Mouse (Mus musculus): ENCODE measurements around the gene Cdh4.

Cdh4 gene

GRCm38 (mm10) chr2:179679866-179680265, 237.6 kb downstream of the Cdh4 start:
- DNase-seq (ENCODE audit: low spot score in 2 of 2) = no peak

- peak in 1 of 2 experiments; percentile 12 for DNase-seq (ENCODE audit: low spot score in 2 of 2)
These were observed 239.2 kb downstream of the Cdh4 start for GRCm38 (mm10) chr2:179681386-179681785.

GRCm38 (mm10) chr2:179687243-179687681, 245.0 kb downstream of the Cdh4 start:
- DNase-seq (ENCODE audit: low spot score in 2 of 2) = no peak

DNA sequence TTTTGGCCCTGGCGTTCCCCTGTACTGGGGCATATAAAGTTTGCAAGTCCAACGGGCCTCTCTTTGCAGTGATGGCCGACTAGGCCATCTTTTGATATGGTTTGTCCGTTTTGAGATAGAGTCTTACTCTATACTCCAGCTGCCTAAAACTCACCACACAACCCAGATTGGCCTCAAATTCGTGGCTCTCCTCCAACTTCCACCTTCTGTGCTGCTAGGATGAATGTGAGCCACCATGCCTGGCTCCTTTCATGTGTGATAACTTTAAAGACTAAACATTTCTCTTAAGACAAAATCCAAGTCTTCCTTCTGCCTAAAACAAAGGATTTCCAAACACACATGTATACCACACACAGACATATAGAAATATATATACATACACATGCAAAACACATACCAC, 246.7 kb downstream of the Cdh4 start:
- DNase-seq (ENCODE audit: low spot score in 2 of 2) = no peak

- DNase-seq (ENCODE audit: low spot score in 2 of 2) = no peak
These were observed 247.5 kb downstream of the Cdh4 start for GRCm38 (mm10) chr2:179689761-179690160.

DNA sequence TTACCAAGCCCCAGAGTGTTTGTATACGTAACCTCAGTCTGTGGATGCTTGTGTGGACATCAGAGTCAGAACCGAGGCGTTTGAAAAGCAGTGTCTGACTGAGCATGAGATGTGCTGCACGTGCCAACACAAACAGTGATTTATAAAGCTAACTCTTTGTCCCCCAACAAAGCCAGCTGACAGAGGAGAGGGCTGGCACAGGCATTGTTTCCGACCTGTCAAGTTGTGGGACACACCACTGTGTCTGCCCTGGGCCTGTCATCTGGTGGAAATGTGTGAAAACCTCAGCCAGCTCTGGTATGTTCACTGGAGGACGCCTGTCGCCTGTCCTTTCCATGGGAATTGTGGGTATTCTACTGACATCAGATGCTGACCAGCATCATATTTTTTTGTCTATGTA, 248.3 kb downstream of the Cdh4 start:
- DNase-seq (ENCODE audit: low spot score in 2 of 2) = no peak

DNA sequence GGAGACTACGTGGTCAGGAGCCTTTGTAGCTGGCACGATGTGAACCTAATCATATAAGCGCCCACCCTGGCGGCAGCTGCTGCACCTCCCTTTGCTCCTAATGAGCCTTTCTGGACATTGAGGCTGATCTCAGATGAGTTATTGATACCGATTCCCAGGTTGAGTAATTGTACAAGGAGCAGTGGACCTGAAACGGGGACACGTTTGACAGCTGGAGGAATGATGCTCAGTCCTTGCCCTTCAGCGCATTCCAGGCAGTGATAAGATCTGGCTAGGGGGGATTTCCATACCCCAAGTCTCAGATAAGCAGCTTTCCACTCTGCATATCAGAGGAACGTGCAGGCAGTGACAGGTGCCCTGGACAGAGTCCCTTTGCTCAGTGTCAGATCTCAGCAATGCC, 252.7 kb downstream of the Cdh4 start:
- DNase-seq (ENCODE audit: low spot score in 2 of 2) = no peak

DNA sequence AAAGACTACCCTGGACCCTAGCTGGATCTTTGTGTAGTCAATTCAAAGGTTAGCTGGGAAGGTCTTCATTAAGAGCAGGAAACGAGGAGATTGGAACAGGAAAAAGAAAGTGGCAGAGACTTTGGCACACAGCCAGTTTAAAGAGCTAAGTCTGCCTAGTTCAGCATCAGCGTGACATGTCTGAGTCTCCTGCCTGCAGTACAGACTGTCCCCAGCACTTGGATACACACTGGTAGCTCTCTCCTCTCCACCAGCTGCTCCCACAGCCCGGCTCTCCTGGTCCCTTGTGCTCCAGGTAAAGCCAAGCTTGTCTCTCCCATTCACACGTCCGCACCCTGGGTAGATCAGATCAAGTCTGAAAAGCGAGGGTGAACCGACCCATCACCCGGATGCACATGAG, 255.4 kb downstream of the Cdh4 start:
- DNase-seq (ENCODE audit: low spot score in 2 of 2) = no peak

GRCm38 (mm10) chr2:179698196-179698985, 256.2 kb downstream of the Cdh4 start:
- no peak for DNase-seq (ENCODE audit: low spot score in 2 of 2)

DNA sequence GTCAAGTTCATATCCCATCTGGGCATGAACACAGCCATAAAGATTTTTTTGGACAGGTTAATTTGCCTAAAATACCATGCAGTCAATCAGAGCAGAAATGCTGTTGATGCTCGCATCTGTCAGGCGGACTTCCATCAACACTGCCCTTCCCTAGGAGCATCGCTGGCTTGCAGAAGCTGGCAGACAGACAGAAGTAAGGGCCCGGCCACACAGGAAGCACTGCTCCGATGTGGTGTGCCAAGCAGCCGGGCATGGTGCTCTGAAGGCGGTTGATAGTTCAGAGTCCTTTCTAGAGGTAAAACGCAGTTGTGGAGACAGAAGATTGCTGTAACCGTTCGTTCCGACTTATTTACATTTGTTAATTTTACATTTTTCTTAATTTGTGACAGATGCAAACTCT, 262.8 kb downstream of the Cdh4 start:
- DNase-seq (ENCODE audit: low spot score in 2 of 2) = no peak

DNA sequence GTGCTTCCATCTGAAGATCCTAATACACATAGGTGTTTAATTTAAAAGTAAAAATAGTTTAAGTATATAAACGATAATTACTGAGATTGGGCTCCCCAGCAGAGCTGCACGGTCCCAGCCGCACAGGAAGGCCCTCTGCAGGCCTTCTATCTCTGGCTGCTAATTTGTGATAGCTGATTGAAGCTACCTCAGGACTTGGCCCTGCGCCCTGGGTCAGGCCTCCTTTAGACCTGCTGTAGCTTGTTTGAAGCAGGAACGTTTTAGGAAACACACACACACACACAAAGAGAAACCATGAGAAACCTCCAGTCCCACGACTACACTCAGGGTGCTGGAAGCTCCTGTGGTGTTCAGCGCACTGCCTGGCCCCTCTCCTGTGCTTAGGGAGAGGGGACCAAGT, 263.2 kb downstream of the Cdh4 start:
- no peak for DNase-seq (ENCODE audit: low spot score in 2 of 2)

DNA sequence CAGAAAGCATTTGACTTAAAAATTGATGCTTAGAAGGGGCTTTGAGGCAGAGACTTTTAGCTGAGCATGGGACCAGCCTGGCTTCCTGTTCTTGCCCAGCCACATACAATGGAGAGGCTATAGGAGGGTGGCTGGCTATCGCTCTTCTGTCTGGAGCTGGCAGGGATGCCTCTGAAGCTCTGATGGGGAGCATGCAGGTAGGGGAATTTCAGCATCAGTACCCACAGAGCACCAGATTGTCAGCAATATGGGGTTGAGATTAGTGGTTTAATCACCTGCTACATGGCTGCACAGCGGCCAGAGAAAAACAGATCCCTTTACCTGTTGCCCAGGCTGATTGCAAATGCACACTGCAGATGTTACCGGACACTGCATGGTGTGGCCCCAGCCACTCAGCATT, 264.4 kb downstream of the Cdh4 start:
- no peak for DNase-seq (ENCODE audit: low spot score in 2 of 2)

DNA sequence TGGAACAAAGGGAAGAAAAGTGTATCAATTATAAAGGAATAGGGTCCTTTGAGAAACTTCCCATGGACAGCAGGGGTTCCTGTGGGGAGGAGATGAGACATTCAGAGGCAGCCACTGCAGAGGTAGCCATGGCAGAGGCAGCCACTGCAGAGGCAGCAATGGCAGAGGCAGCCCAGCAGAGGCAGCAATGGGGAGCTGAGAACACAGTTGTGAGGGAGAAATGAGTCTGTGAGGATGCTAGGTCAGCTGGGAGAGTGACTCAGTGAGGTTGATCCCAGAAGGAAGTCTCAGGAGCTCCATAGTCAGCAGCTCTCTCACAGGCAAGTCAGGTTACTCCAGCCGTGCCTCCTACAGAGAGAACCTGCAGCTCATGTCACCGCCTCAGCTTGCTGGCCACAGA, 266.9 kb downstream of the Cdh4 start:
- no peak for DNase-seq (ENCODE audit: low spot score in 2 of 2)

- DNase-seq (ENCODE audit: low spot score in 2 of 2) = no peak
These were observed 270.5 kb downstream of the Cdh4 start for GRCm38 (mm10) chr2:179712690-179713089.

- DNase-seq (ENCODE audit: low spot score in 2 of 2) = no peak
These were observed 271.1 kb downstream of the Cdh4 start for GRCm38 (mm10) chr2:179713326-179713725.

- DNase-seq (ENCODE audit: low spot score in 2 of 2) = no peak
These were observed 271.9 kb downstream of the Cdh4 start for GRCm38 (mm10) chr2:179714145-179714544.

- no peak for DNase-seq (ENCODE audit: low spot score in 2 of 2)
These were observed 273.1 kb downstream of the Cdh4 start for GRCm38 (mm10) chr2:179715375-179715774.

GRCm38 (mm10) chr2:179720366-179720765, 278.1 kb downstream of the Cdh4 start:
- no peak for DNase-seq (ENCODE audit: low spot score in 2 of 2)

- DNase-seq (ENCODE audit: low spot score in 2 of 2) = no peak
These were observed 279.6 kb downstream of the Cdh4 start for GRCm38 (mm10) chr2:179721534-179722516.

DNA sequence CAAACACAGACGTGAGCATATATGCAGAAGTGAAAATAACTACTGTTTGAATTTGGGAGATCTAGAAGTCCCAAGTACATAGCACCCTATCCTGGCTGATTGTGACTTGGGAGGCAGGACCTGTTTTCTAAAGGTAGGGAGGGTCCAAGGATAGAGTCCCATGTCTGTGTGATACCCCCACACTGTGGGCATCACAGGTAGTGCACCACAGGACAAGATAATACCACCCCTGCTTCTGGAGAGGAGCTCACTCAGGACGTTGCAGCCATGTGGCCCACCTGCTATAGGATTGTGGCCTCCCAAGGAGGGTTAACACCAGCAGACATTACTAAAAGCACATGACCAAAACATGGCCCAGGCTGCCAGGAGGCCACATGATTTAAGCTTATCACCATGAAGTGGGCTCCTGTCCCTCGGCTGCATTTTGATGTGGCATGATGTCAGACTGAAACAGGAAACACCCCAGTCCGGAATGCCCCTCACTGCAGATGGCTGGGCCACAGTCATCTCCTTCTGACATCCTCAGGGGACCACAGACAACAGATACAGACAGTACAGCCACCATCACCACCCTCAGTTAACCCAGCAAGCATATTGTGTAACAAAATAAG, 280.6 kb downstream of the Cdh4 start:
- DNase-seq (ENCODE audit: low spot score in 2 of 2) = no peak

GRCm38 (mm10) chr2:179723401-179723800, 281.2 kb downstream of the Cdh4 start:
- DNase-seq (ENCODE audit: low spot score in 2 of 2) = no peak

- no peak for DNase-seq (ENCODE audit: low spot score in 2 of 2)
These were observed 286.8 kb downstream of the Cdh4 start for GRCm38 (mm10) chr2:179729002-179729401.
